Mouse (Mus musculus) left cerebral cortex, adult 18-20 months (tissue): ENCODE data around the gene H2-DMa. TPM values are rescaled to one million over a fixed set of nuclear protein-coding genes. Genes with fewer than 3 reads are reported as not detected.

ENCODE experiments used
- DNase-seq, 2 experiments: peaks; one replicate each; pipeline ENCODE4 v3.0.0; 2021 to 2022; ENCODE audit warnings: low spot score in 2 of 2, mixed read lengths in 1 of 2
- long read RNA-seq, 2 experiments: library from polyadenylated mRNA; stranded (forward); transcript quantifications; one replicate each; pipeline ENCODE4 v2.0.0; 2021
- total RNA-seq, 2 experiments: library from RNA; stranded (reverse); gene quantifications; 2 replicates each; pipeline ENCODE4 v1.2.3; 2021

Gene H2-DMa
- 10 to 100 TPM; 22.3 to 26.5 TPM for total RNA-seq
- long read RNA-seq, experiment 1, transcript H2-DMa-205 (5 exons, 1,108 nt) = major isoform, 14 of 27 reads
- long read RNA-seq, experiment 1, partial matches to known transcripts = 0 of 27 reads
- long read RNA-seq, experiment 1, other reads (novel, unspliced or antisense) = 13 of 27 reads
- long read RNA-seq, experiment 2, transcript H2-DMa-205 (5 exons, 1,108 nt) = major isoform, 7 of 19 reads
- long read RNA-seq, experiment 2, partial matches to known transcripts = 7 of 19 reads
- long read RNA-seq, experiment 2, other reads (novel, unspliced or antisense) = 4 of 19 reads

DNA sequence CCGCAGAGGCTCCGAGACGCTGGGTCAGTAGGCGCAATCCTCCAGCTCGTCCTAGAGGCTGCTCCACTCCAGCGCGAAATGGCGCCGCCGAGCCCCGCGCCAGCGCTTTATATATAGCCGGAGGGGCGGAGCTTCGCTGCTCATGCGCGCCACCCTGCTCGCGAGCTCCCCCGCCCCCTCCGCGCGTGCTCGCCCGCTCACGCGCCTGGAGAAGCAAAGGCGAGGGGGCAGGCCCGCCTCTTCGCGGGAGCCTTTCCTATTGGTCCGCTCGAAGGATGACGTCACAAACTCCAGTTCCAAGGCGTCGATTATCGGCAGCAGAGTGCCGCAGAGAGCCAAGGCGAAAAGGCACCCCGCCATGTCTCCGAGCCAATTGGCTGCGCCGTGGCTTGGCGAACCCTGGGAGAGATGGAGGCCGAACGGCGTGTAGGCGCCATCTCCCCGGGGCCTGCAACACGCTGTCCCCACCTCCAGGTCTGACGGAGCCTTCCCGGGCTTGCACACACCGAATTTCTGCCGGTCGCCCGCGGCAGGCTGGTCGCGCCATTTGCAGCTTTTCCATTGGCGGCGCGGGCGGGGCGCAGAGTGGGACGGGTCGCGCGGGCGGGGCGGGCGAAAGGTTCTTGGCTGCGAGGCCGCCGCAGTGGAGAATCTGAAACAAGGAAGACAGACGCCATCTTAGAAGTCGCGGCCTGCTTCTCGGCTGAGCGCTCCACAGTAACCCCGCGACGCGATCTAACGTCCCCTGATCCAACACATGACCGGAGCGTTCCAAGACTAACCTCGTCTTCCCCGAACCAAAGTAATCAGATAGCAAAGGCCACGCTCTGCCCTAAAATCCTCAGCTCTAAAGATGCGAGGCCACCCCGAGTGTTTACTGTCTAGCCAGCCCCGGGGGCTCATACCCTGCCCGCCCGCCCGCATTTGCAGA, at the start of gene H2-DMa:
Gene H2-DMa (plus strand): TSS at position 293 of the 931 bp plus-strand sequence.
- DNase-seq = peak; percentile 98

DNA sequence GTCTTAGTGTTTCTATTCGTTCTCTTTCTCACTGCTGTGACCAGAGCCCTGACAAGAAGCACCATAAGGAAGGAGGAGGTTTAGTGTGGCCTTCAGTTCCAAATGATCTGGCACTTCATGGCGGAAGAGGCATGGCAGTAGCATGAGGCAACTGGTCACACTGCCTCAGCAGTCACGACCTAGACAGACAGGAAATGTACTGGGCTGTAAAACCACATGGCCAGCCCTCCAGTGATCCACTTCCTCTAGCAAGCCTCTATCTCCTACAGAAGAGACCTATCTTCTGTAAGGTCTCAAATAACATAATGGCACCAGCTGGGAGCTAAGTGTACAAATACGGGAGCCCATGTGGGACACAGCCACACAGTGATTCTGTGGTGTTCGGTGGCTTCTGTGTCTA, 47.2 kb upstream of the H2-DMa start:
- DNase-seq = no peak

GRCm38 (mm10) chr17:34075271-34075670, 44.1 kb upstream of the H2-DMa start:
- peak; percentile 61 to 80 for DNase-seq

GRCm38 (mm10) chr17:34077549-34077948, 41.8 kb upstream of the H2-DMa start:
- DNase-seq = peak; percentile 57 to 70

- no peak for DNase-seq
These were observed 41.2 kb upstream of the H2-DMa start for GRCm38 (mm10) chr17:34078148-34078547.

DNA sequence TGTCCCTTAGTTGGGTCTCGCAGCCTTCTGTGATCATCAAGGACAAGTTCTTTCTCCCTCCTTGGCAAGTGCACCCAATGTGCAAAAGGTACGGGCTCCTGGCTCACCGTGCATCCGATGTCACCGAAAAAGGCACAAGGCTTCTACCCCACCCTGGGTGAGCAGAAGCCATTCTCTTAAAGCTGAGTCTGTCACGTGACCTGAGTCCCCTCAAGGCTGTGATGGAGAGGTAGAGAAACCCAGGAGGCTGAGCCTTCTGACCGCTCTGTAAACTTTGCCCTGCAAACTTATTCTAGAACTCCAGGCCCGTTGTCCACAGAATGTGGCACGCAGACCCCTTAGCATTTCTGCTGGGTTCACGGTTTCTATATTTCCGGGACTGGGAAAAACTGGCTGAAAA, 40.3 kb upstream of the H2-DMa start:
- no peak for DNase-seq

DNA sequence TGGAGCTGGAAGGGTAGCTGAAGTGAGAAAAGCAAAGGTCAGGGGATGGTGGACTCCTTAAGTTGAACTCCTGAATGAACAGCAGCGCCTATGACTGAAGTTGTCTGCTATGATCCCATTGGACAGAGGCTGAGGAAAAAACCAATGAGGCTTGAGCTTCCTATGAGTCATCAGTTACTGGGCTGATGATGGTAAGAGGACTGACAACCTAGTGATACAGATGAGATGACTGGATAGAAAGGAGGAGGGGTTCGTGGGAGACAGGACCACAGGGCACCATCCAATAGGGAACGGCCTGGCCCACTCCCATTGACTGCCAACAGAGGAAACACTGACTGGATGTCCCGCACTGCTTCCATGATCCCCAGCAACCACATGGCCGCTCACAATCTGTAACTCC, 39.7 kb upstream of the H2-DMa start:
- DNase-seq = peak in 1 of 2 experiments; percentile 11

DNA sequence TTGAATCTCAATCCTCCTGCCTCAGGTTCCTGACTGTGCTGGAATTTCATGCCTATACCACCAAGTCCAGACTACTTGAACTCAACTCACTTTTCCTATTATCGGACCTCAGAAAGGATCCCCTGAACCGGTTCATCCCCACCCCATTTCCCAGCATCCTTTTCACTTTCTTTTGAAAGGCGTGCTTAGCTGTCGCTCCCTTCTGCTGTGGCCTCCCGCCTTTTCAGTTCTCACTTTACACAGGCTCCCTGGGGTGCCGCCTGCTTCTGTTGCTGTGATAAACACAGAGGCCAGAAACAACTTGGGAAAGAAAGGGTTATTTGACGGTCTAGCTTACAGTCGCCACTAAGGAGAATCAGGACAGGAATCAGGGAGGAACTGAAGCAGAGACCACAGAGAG, 36.2 kb upstream of the H2-DMa start:
- no peak for DNase-seq

- no peak for DNase-seq
These were observed 32.0 kb upstream of the H2-DMa start for GRCm38 (mm10) chr17:34087386-34087785.

DNA sequence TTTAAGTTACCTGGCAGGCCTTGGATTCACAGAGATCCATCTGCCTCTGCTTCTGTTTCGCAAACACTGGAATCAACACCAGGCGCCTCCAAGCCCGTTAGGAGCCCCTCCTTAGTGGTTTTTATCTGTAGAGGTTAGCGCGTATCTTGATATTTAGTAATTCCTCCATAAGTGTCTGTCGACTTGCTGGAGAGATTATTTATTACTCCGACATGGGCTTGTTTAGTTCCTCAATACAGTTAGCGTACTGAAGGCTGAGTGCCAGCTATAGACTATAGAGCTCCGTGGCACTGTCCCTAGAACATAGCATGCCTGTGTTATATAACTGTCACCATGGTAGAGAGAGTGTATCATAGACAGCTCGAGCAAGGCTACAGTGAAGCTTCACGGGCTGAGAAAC, 31.2 kb upstream of the H2-DMa start:
- DNase-seq = no peak

DNA sequence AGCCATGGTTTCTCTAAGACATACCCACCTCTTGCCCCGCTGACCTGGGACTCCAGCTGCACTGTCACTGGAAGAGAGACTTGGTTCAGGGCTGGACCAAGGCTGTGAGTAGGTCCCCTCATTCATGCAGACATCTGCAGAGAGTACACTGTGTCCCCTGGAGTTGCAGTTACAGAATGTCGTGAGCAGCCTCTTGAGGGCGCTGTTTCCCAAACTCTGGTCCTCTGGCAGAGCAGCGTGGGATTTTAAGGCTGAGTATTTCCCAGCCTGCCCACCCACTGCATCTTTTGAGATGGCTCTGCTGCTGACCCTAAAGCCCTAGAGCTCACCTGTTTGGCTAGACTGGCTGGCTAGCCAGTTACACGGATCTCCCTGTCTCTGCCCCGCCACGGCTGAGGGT, 28.4 kb upstream of the H2-DMa start:
- no peak for DNase-seq

GRCm38 (mm10) chr17:34092197-34092875, 27.0 kb upstream of the H2-DMa start, which contains the start of gene H2-Oa:
Gene H2-Oa, plus strand, starts transcription at chr17:34092340.
- no peak for DNase-seq

DNA sequence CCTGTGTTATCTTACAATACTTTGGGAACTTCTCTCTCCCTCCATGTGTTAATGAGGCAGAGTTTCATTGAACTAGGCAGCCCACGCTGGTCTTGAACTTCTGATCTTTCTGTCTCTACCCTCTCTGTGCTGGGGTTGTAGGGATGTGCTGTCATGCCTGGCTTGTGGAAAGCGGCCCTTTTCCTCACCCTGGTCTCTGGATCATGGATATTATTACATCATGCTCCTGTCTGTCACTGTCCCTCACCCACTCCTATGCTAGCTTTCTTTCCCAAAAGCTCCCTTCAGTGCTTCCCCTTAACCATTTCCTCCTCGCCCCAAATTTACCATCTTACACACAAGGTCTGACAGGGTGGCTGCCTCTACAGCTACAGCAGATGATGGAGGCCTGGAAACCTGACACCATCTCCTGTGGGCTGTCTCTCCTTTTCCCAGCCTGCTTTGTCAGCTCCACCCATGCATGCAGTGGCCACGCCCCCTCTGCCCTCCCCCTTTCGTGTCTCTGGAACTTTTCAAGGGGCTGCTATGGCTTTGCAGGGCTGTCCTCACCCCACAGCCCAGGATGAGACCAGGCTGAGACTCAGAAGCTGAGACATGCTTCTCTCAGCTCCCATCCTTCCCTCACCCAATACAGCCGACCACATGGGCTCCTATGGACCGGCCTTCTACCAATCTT, 26.0 kb upstream of the H2-DMa start:
- DNase-seq = no peak

DNA sequence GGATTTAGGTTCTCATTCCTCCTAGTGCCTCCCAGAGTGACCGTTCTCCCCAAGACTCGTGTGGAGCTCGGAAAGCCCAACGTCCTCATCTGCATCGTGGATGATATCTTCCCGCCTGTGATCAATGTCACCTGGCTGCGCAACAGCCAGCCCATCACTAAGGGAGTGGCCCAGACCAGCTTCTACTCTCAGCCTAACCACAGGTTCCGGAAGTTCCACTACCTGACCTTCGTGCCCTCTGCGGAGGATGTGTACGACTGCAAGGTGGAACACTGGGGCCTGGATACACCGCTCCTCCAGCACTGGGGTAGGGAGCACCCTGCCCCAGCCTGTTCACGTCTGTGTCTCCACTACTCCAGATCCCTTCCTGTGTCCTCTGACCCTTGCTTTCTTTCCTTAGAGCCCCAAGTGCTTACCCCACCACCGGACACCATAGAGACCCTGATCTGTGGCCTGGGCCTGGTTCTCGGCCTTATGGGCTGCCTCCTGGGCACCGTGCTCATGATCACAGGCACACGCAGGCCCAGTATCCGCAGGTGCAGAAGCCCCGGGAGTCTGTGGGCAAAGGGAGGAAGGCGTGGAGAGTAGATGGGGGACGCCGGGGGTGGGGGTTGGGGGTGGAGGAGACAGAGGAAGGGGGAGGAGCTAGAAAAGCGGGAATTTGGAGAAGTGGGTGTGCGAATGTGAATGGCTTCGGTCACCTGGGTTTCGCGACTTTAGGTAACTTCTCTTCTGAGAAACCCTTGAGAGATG, 24.9 kb upstream of the H2-DMa start:
- DNase-seq = no peak

DNA sequence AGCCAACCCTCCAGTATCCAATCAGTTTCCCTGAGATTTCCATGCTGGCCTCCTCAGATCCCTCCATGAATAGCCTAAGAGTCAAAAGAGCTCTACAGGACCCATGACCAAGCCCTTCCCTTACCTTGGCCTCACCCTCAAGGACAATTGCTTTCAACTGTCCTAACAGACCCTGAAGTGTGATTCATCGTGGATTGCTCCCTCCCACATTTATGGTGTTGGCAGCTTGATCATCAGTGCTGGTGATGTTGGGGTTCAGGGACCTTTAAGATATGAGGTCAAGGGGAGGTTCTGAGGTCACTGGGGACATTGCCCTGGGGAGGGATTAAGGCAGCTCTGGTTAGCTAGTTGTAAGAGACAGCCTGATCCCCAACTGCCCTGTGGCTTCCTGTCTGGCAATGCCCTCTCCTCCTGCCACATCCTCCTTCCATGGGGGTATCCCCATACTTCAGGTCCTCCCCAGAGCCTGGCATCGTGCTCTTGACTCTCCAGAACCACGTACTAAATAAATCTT, 22.8 kb upstream of the H2-DMa start:
- DNase-seq = no peak

DNA sequence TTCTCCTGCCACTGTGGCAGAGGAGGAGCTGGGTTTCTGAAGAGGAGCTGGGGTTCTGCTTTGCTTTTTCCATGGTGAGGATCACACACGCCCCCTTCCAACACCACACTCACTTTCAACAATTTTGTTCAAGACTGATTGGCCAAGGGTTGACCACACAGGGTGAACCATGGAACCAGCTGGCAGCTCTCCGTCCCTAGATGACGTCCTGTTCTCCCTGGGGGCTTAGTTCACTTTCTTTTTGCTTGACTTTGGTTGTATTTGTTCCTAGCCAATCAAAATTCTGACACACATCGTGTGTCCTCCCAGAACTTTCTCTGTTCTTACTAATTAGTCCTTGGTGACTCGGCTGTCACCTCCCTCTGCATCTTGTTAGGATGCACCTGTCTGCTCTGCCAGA, 22.1 kb upstream of the H2-DMa start:
- no peak for DNase-seq

DNA sequence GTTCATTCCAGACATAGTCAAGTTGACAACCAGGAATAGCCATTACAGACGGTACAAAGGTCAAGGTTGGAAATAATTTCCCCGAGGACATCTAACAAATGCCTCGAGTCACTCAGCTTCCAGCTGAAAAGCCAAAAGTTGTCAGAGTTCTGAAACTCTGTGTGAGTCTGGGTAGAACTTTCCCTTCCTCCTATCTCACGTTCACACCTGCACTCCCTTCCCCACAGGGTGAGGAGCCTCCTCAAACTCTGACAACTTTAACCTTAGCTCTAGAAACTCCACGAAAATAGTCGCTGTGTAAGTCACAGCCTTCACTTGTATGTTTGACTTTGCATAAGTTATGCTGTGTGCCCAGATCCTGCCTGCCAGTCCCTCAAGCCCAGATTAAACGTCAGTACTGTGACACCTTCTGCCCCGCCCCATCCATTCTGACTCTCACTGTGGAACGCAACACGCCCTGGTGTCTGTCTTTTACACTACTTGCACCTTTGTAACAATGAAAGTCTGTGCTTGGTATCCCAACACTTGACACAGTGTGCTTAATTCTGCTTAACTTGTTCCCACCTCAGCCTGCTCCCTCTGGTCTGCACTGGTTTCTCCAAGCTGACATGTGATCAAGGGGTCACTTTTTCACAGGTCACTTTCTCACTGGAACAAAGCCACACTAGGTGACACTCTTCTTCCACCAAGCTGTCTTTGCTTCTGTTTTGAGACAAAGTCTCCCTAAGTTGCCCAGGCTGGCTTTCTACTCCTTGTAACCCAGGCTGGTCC, 20.4 kb upstream of the H2-DMa start:
- no peak for DNase-seq

- no peak for DNase-seq
These were observed 19.8 kb upstream of the H2-DMa start for GRCm38 (mm10) chr17:34099531-34099930.

DNA sequence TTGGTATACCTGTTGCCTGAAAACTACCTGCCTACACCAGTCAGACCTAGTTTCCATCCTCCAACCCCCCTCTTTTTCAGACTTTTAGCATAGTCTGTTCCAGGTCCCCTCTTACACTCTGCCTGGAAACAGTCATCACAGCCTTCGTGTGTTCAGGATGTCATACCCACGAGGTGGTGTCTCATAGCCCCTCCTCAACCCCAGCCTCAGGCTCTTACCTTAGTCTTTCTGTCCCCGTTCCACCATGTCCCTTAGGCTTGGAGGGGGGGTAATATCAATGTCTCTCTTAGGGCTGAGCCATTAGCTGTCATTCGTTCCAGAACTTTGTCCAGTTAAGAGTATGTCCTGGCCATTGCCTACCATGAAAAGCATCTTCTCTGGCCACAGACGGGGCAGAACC, 18.2 kb upstream of the H2-DMa start:
- no peak for DNase-seq
